Mouse (Mus musculus) embryo, embryonic 10 days (tissue): ENCODE results near the gene Rps28.

Experiments
- DNase-seq: peaks from one replicate; pipeline ENCODE4 v3.0.0-alpha.2; 2015; ENCODE audit warnings: low spot score

The Rps28 gene

GRCm38 (mm10) chr17:33773871-33774572 lies 50.3 kb downstream of the Rps28 start:
- no peak for DNase-seq

GRCm38 (mm10) chr17:33773426-33773825 lies 50.9 kb downstream of the Rps28 start:
- DNase-seq: no peak

GRCm38 (mm10) chr17:33771617-33772016 lies 52.7 kb downstream of the Rps28 start:
- DNase-seq: no peak
